29 mouse cellular contexts compared by ENCODE assay signal in genomic region chr10:50868202-50868601, GRCm38 (mm10). TPM values are rescaled to one million over a fixed set of nuclear protein-coding genes. Genes with fewer than 3 reads are reported as not detected.
DNase-seq lines count a peak whose midpoint lies in the region; ATAC-seq and TF ChIP-seq lines count a peak whose summit lies in the region.
"Had no signal": no experiment of that assay in that cellular context is flagged by ENCODE, and none has a peak within 500 bp of the region (broad histone marks: within the 10 kb centered on the region; RNA-seq: fewer than 3 reads in every experiment).

No protein-coding gene starts in this region.

- no peak overlapping the region for H3K4me2 ChIP-seq in kidney, embryonic 15.5 days
- H3K4me2 ChIP-seq: forebrain, embryonic 13.5 days; heart, embryonic 12.5 days; heart, embryonic 15.5 days; hindbrain, embryonic 13.5 days; intestine, embryonic 15.5 days had no signal

- H3K9me3 ChIP-seq in kidney, embryonic 15.5 days (replicated peaks): no peaks in the 10 kb centered on the region
- H3K9me3 ChIP-seq: forebrain, embryonic 10.5 days; forebrain, embryonic 13.5 days; heart, embryonic 12.5 days; heart, embryonic 15.5 days; hindbrain, embryonic 10.5 days; hindbrain, embryonic 13.5 days; intestine, embryonic 15.5 days had no signal

- no peak; the same call in 1 of the 2 replicates for ATAC-seq in kidney, embryonic 15.5 days (replicated peaks; ENCODE audit: low FRiP score)
- no peak for ATAC-seq in CD4-positive, CD25-positive, alpha-beta regulatory T cell, adult 4 months
- ATAC-seq: activated CD4-positive, CD25-positive, alpha-beta regulatory T cell, adult 4 months; forebrain, embryonic 13.5 days; forebrain, embryonic 16.5 days; hindbrain, embryonic 16.5 days; intestine, embryonic 15.5 days had no signal

- no peaks in the 10 kb centered on the region for H3K36me3 ChIP-seq in kidney, adult 2 months (ENCODE audit: control insufficient read depth, insufficient read depth, low read length)
- no peaks in the 10 kb centered on the region for H3K36me3 ChIP-seq in kidney, embryonic 15.5 days
- H3K36me3 ChIP-seq: forebrain, embryonic 10.5 days; heart, embryonic 12.5 days; heart, embryonic 15.5 days; hindbrain, embryonic 10.5 days; hindbrain, embryonic 13.5 days; intestine, embryonic 15.5 days had no signal

- TF ChIP-seq POLR2A in kidney, adult 2 months (IDR thresholded peaks at IDR 0.05; ENCODE audit: low read depth, low read length): no peak

- no peaks in the 10 kb centered on the region for H3K27me3 ChIP-seq in kidney, adult 2 months (replicated peaks; ENCODE audit: control insufficient read depth, insufficient read depth, low read length)
- H3K27me3 ChIP-seq in kidney, embryonic 15.5 days: no peaks in the 10 kb centered on the region
- H3K27me3 ChIP-seq: forebrain, embryonic 13.5 days; heart, embryonic 12.5 days; heart, embryonic 15.5 days; hindbrain, embryonic 13.5 days; intestine, embryonic 15.5 days had no signal

- H3K27ac ChIP-seq in kidney, adult 2 months (ENCODE audit: insufficient read depth, low read depth, low read length): no peak overlapping the region
- no peak overlapping the region for H3K27ac ChIP-seq in kidney, embryonic 15.5 days
- H3K27ac ChIP-seq: forebrain, embryonic 10.5 days; forebrain, embryonic 13.5 days; heart, embryonic 15.5 days; hindbrain, embryonic 10.5 days; hindbrain, embryonic 13.5 days; intestine, embryonic 15.5 days had no signal

- DNase-seq in embryo, embryonic 10 days (ENCODE audit: low spot score): peak; percentile 20
- no peak for DNase-seq in embryo, embryonic 9.5 days (ENCODE audit: extremely low spot score)
- peak; percentile 50 for DNase-seq in kidney, adult 2 months
- no peak for DNase-seq in kidney, postnatal 10 days
- peak; percentile 24 for DNase-seq in kidney, postnatal 14 days
- peak; percentile 18 for DNase-seq in brain, adult 2 months (ENCODE audit: low read depth, low spot score)
- DNase-seq: adrenal gland, postnatal 14 days; B cell, adult 2 months; cerebellum, adult 11-12 months; cerebellum, adult 8-10 months; cerebellum, postnatal 10 days; cerebellum, postnatal 36 days; gastrocnemius, postnatal 25 days; heart, adult 18-20 months; heart, postnatal 10 days; heart, postnatal 36 days had no signal

- no peaks in the 10 kb centered on the region; the same call in 1 of the 2 replicates for H3K4me1 ChIP-seq in kidney, adult 2 months (ENCODE audit: control insufficient read depth, insufficient read depth, low read length)
- no peaks in the 10 kb centered on the region for H3K4me1 ChIP-seq in kidney, embryonic 15.5 days
- H3K4me1 ChIP-seq: forebrain, embryonic 10.5 days; forebrain, embryonic 13.5 days; heart, embryonic 12.5 days; heart, embryonic 15.5 days; hindbrain, embryonic 10.5 days; hindbrain, embryonic 13.5 days; intestine, embryonic 15.5 days had no signal

- H3K4me3 ChIP-seq in kidney, adult 2 months (ENCODE audit: insufficient read depth, low read depth, low read length): no peak overlapping the region
- no peak overlapping the region for H3K4me3 ChIP-seq in kidney, embryonic 15.5 days (replicated peaks)
- H3K4me3 ChIP-seq: forebrain, embryonic 10.5 days; forebrain, embryonic 13.5 days; heart, embryonic 12.5 days; heart, embryonic 15.5 days; hindbrain, embryonic 10.5 days; hindbrain, embryonic 13.5 days; intestine, embryonic 15.5 days had no signal

- no peak for TF ChIP-seq CTCF in kidney, adult 2 months (conservative IDR thresholded peaks at IDR 0.05; ENCODE audit: insufficient read depth, insufficient read length, low read depth, low read length)

- WGBS in kidney, adult 2 months: 65% methylated on average over 4 of the region's 4 CpGs
- WGBS in kidney, embryonic 15.5 days: 57% methylated on average over 4 of the region's 4 CpGs

- no peak overlapping the region for H3K9ac ChIP-seq in kidney, embryonic 15.5 days
- H3K9ac ChIP-seq: forebrain, embryonic 13.5 days; heart, embryonic 12.5 days; heart, embryonic 15.5 days; hindbrain, embryonic 13.5 days; intestine, embryonic 15.5 days had no signal

RNA-seq across cellular contexts. Expression of gene Sim1, which starts 26.4 kb away (rescaled TPM):
- 4.2 and 5.8 TPM in 2 replicates for polyA plus RNA-seq in kidney, adult 2 months (2012; rRNA removed)
- polyA plus RNA-seq in kidney, embryonic 15.5 days (2015; fragmentation: Nextera tagmentation; extraction: Ambion mirVana): 10.7 and 11.8 TPM in 2 replicates
- not detected for polyA plus RNA-seq in CD4-positive, CD25-positive, alpha-beta regulatory T cell, adult 4 months (2017; shearing (Covaris generic))
- polyA plus RNA-seq: cortical plate, adult 2 months; heart, embryonic 12.5 days; heart, embryonic 15.5 days; intestine, embryonic 15.5 days had no signal

Comparison
In these comparisons a context has a peak if more than half of its experiments do, and no peak if none do; other contexts are left out.
1. DNase-seq: peak in embryo, embryonic 10 days (single experiment), kidney, adult 2 months (single experiment), kidney, postnatal 14 days (single experiment) and brain, adult 2 months (single experiment); none in embryo, embryonic 9.5 days (single experiment) and kidney, postnatal 10 days (single experiment).